Mouse (Mus musculus): ENCODE measurements at regions not wholly inside any gene's neighbourhood (a gene's known extent, or its start where the extent isn't known, plus 50 kb on each side); places are given as distances from the start of the nearest gene placed in this dataset.

- TF ChIP-seq CTCF (IDR thresholded peaks at IDR 0.05; ENCODE audit: insufficient read depth, low read depth, low read length): no peak
- no peak for TF ChIP-seq POLR2A (IDR thresholded peaks at IDR 0.05; ENCODE audit: insufficient read depth, low read depth, low read length)
Measured at GRCm38 (mm10) chr19:57558420-57558967, 52.3 kb upstream of the Atrnl1 start.

Data from olfactory bulb, adult 2 months (tissue).